Mouse (Mus musculus): ENCODE results near the gene Dnajb6. TPM values are rescaled to one million over a fixed set of nuclear protein-coding genes. Genes with fewer than 3 reads are reported as not detected.

The Dnajb6 gene
- total and polyA plus RNA-seq, 3 experiments: 108 to 147 (median 128) TPM

- DNase-seq (ENCODE audit: low spot score) (no peak), ATAC-seq (ENCODE audit: extremely low read depth, insufficient number of reproducible peaks, low FRiP score, poor library complexity, severe bottlenecking) (no peak)
- peaks cover 3% of the 10 kb centered on the region; the same call in 1 of the 2 replicates for H3K27me3 ChIP-seq (ENCODE audit: insufficient read depth, low read length)
- H3K9me3 ChIP-seq (replicated peaks): peaks cover 3% of the 10 kb centered on the region
- TF ChIP-seq CTCF (IDR thresholded peaks at IDR 0.05; ENCODE audit: low read depth, low read length) (no peak), TAL1 (conservative IDR thresholded peaks at IDR 0.05; ENCODE audit: low read depth, low read length) (no peak), POLR2AphosphoS5 (IDR thresholded peaks at IDR 0.05; ENCODE audit: insufficient replicate concordance, low read depth, low read length) (no peak), GATA1 (IDR thresholded peaks at IDR 0.05; ENCODE audit: borderline replicate concordance, low read length) (no peak), GATA2 (IDR thresholded peaks at IDR 0.05; ENCODE audit: borderline replicate concordance, low read depth, low read length) (no peak)
- H3K36me3 ChIP-seq (replicated peaks): no peaks in the 10 kb centered on the region
- no peak overlapping the region for H3K4me3 ChIP-seq (ENCODE audit: low read depth, low read length)
- no peaks in the 10 kb centered on the region for H3K4me1 ChIP-seq (ENCODE audit: insufficient read depth, low read depth, low read length)
Measured at GRCm38 (mm10) chr5:29817400-29817799, 81.9 kb downstream of the Dnajb6 start.

GRCm38 (mm10) chr5:29818287-29818686 is 82.8 kb downstream of the Dnajb6 start:
- H3K36me3 ChIP-seq (replicated peaks): no peaks in the 10 kb centered on the region
- no peak for ATAC-seq (ENCODE audit: extremely low read depth, insufficient number of reproducible peaks, low FRiP score, poor library complexity, severe bottlenecking)
- peaks cover 3% of the 10 kb centered on the region for H3K9me3 ChIP-seq (replicated peaks)
- H3K4me3 ChIP-seq (ENCODE audit: low read depth, low read length): no peak overlapping the region
- DNase-seq (ENCODE audit: low spot score): no peak
- no peaks in the 10 kb centered on the region for H3K4me1 ChIP-seq (ENCODE audit: insufficient read depth, low read depth, low read length)
- TF ChIP-seq GATA1 (IDR thresholded peaks at IDR 0.05; ENCODE audit: borderline replicate concordance, low read length) (no peak), GATA2 (IDR thresholded peaks at IDR 0.05; ENCODE audit: borderline replicate concordance, low read depth, low read length) (no peak), POLR2AphosphoS5 (IDR thresholded peaks at IDR 0.05; ENCODE audit: insufficient replicate concordance, low read depth, low read length) (no peak), TAL1 (conservative IDR thresholded peaks at IDR 0.05; ENCODE audit: low read depth, low read length) (no peak), CTCF (IDR thresholded peaks at IDR 0.05; ENCODE audit: low read depth, low read length) (no peak)
- peaks cover 3% of the 10 kb centered on the region; the same call in 1 of the 2 replicates for H3K27me3 ChIP-seq (ENCODE audit: insufficient read depth, low read length)

- DNase-seq (ENCODE audit: low spot score): no peak
- TF ChIP-seq TAL1 (conservative IDR thresholded peaks at IDR 0.05; ENCODE audit: low read depth, low read length) (no peak), GATA1 (IDR thresholded peaks at IDR 0.05; ENCODE audit: borderline replicate concordance, low read length) (no peak), CTCF (IDR thresholded peaks at IDR 0.05; ENCODE audit: low read depth, low read length) (no peak), POLR2AphosphoS5 (IDR thresholded peaks at IDR 0.05; ENCODE audit: insufficient replicate concordance, low read depth, low read length) (no peak), GATA2 (IDR thresholded peaks at IDR 0.05; ENCODE audit: borderline replicate concordance, low read depth, low read length) (no peak)
- Histone ChIP-seq H3K36me3 (replicated peaks) (no peaks in the 10 kb centered on the region), H3K27me3 (ENCODE audit: insufficient read depth, low read length) (no peaks in the 10 kb centered on the region), H3K4me3 (ENCODE audit: low read depth, low read length) (no peak overlapping the region), H3K4me1 (ENCODE audit: insufficient read depth, low read depth, low read length) (no peaks in the 10 kb centered on the region), H3K9me3 (replicated peaks) (no peaks in the 10 kb centered on the region)
- ATAC-seq (ENCODE audit: extremely low read depth, insufficient number of reproducible peaks, low FRiP score, poor library complexity, severe bottlenecking): no peak
Measured at GRCm38 (mm10) chr5:29824796-29825195, 89.3 kb downstream of the Dnajb6 start.

- ATAC-seq (ENCODE audit: extremely low read depth, insufficient number of reproducible peaks, low FRiP score, poor library complexity, severe bottlenecking): no peak
Measured at GRCm38 (mm10) chr5:29826780-29827179, 91.3 kb downstream of the Dnajb6 start.

GRCm38 (mm10) chr5:29842444-29843166 is 107.1 kb downstream of the Dnajb6 start:
- peaks cover 5% of the 10 kb centered on the region; the same call in 1 of the 2 replicates for H3K27me3 ChIP-seq (ENCODE audit: insufficient read depth, low read length)
- no peak overlapping the region for H3K4me3 ChIP-seq (ENCODE audit: low read depth, low read length)
- no peak for ATAC-seq (ENCODE audit: extremely low read depth, insufficient number of reproducible peaks, low FRiP score, poor library complexity, severe bottlenecking)
- no peaks in the 10 kb centered on the region for H3K36me3 ChIP-seq (replicated peaks)
- no peak for TF ChIP-seq GATA2 (IDR thresholded peaks at IDR 0.05; ENCODE audit: borderline replicate concordance, low read depth, low read length)
- no peak for TF ChIP-seq TAL1 (conservative IDR thresholded peaks at IDR 0.05; ENCODE audit: low read depth, low read length)
- TF ChIP-seq GATA1 (IDR thresholded peaks at IDR 0.05; ENCODE audit: borderline replicate concordance, low read length): no peak
- TF ChIP-seq CTCF (IDR thresholded peaks at IDR 0.05; ENCODE audit: low read depth, low read length): no peak
- DNase-seq (ENCODE audit: low spot score): no peak
- no peaks in the 10 kb centered on the region for H3K4me1 ChIP-seq (ENCODE audit: insufficient read depth, low read depth, low read length)
- H3K9me3 ChIP-seq (replicated peaks): no peaks in the 10 kb centered on the region

More at GRCm38 (mm10) chr5:29826780-29827179, 91.3 kb downstream of the Dnajb6 start:
- Histone ChIP-seq H3K36me3 (replicated peaks) (no peaks in the 10 kb centered on the region), H3K27me3 (ENCODE audit: insufficient read depth, low read length) (no peaks in the 10 kb centered on the region), H3K4me3 (ENCODE audit: low read depth, low read length) (no peak overlapping the region), H3K9me3 (replicated peaks) (no peaks in the 10 kb centered on the region), H3K4me1 (ENCODE audit: insufficient read depth, low read depth, low read length) (no peaks in the 10 kb centered on the region)
- TF ChIP-seq POLR2AphosphoS5 (IDR thresholded peaks at IDR 0.05; ENCODE audit: insufficient replicate concordance, low read depth, low read length) (no peak), GATA1 (IDR thresholded peaks at IDR 0.05; ENCODE audit: borderline replicate concordance, low read length) (no peak), TAL1 (conservative IDR thresholded peaks at IDR 0.05; ENCODE audit: low read depth, low read length) (no peak), GATA2 (IDR thresholded peaks at IDR 0.05; ENCODE audit: borderline replicate concordance, low read depth, low read length) (no peak), CTCF (IDR thresholded peaks at IDR 0.05; ENCODE audit: low read depth, low read length) (no peak)
- no peak for DNase-seq (ENCODE audit: low spot score)

- no peak for ATAC-seq (ENCODE audit: extremely low read depth, insufficient number of reproducible peaks, low FRiP score, poor library complexity, severe bottlenecking)
- no peaks in the 10 kb centered on the region for H3K9me3 ChIP-seq (replicated peaks)
- H3K27me3 ChIP-seq (ENCODE audit: insufficient read depth, low read length): peaks cover 5% of the 10 kb centered on the region; the same call in 1 of the 2 replicates
- no peaks in the 10 kb centered on the region for H3K36me3 ChIP-seq (replicated peaks)
- DNase-seq (ENCODE audit: low spot score): no peak
- TF ChIP-seq POLR2AphosphoS5 (IDR thresholded peaks at IDR 0.05; ENCODE audit: insufficient replicate concordance, low read depth, low read length): no peak
- no peak for TF ChIP-seq CTCF (IDR thresholded peaks at IDR 0.05; ENCODE audit: low read depth, low read length)
- TF ChIP-seq GATA1 (IDR thresholded peaks at IDR 0.05; ENCODE audit: borderline replicate concordance, low read length): no peak
- no peak for TF ChIP-seq GATA2 (IDR thresholded peaks at IDR 0.05; ENCODE audit: borderline replicate concordance, low read depth, low read length)
- TF ChIP-seq TAL1 (conservative IDR thresholded peaks at IDR 0.05; ENCODE audit: low read depth, low read length): no peak
- H3K4me3 ChIP-seq (ENCODE audit: low read depth, low read length): no peak overlapping the region
- H3K4me1 ChIP-seq (ENCODE audit: insufficient read depth, low read depth, low read length): no peaks in the 10 kb centered on the region
Measured at GRCm38 (mm10) chr5:29845038-29845437, 109.5 kb downstream of the Dnajb6 start.
